Mouse (Mus musculus) lung, postnatal 25 days (tissue): Measurements from ENCODE around the gene Ptprcap.

Source experiments
- DNase-seq: peaks from one replicate; pipeline ENCODE4 v3.0.0; 2022; ENCODE audit warnings: low spot score

Gene Ptprcap

GRCm38 (mm10) chr19:4147782-4148490 lies 5.5 kb upstream of the Ptprcap start:
- DNase-seq: no peak

DNA sequence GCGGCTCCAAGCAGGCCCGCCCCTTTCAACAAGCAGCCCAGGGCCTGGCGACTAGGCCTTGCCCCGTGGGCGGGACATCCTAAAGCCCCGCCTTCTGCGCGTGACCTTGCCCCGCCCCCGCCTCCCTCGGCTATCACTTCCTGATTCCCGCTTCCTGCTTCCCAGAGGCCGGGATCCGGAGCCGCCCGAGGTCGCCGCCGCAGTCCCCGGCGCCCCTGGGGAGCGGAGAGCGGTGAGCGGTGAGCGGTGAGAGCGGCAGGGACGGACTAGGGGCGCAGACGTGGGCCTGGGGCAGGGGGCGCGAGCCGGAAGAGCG lies 5.0 kb upstream of the Ptprcap start, which contains the start of gene Coro1b:
TSS of gene Coro1b (plus strand) at position 129 of the 316 bp plus-strand sequence.
- peak; percentile 98 for DNase-seq

DNA sequence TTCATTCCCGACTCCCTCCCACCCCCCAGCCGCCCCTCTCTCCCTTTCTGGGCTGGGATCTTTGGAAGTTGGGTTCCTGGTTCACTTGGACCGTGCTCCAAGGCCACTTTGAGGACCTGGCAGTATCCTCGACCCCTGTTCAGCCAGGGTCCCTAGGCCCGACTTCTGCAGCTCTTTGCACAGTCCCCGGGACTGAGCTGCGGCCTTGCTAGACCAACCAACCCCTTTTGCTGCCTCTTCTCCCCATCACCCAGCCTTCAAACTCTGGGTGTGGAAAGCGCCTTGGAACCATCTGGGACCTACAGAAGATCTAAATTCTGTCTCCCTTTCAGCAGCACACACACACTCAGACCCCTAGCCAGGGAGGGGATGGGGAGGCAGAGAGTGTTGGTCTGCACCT lies 4.6 kb upstream of the Ptprcap start:
- no peak for DNase-seq

GRCm38 (mm10) chr19:4149283-4149682 lies 4.1 kb upstream of the Ptprcap start:
- DNase-seq: no peak

DNA sequence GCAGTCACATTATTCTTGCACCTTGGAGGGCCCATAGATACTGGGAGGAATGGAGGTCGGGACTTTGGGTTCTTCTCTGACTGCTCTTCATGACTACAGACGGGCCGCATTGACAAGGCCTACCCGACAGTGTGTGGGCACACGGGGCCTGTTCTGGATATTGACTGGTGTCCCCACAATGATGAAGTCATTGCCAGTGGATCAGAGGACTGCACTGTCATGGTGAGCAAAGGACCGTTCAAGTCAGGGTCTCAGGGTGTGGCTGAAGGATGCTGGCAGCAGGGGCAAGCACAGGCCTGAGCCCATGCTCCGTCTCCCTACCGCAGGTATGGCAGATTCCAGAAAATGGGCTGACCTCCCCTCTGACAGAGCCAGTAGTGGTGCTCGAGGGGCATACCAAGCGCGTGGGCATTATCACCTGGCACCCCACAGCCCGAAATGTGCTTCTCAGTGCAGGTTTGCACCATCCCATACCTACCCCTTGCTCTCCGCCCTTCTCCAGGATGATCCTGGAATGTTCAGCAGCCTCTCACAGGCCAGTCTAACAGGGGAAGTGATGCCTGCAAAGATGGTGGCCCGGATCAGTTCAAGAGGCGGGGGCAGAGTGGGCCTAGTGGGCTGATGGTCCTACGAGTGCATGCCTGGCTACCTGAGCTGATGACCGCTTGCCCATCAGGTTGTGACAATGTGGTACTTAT lies 3.5 kb upstream of the Ptprcap start:
- no peak for DNase-seq

DNA sequence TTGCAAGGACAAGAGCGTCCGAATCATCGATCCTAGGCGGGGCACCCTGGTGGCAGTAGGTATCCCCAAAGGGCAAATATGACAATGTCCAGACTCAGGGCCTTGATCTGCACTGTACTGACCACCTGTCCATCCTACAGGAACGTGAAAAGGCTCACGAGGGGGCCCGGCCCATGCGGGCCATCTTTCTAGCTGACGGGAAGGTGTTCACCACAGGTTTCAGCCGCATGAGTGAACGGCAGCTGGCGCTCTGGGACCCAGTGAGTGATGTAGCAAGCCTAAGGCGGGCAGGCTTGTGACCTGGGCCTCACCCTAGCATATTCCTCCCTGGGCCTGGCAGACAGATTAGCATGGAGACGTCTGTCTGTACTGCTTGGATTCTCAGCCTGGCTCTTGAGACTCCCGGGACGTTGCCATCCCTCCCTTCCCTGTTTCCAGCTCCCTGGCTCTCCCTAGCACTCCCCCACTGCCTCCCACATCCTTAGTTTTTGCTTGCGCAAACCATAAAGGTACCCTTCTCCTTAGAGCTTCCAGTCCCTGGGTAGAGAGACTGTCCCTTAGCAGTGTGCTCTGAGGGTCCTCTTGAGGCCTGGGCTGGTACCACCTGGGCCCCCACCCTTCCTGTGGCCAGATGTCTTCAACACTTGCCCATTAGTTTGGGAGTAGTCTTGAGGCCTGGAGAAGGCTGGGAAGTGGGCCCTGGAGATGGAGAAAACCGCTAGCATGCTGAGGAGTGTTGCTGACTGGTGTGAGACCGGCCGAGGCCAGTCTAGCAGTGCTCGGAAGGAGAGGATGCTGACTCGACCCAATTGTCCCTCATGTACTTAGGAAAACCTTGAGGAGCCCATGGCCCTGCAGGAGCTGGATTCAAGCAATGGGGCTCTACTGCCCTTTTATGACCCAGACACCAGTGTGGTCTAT lies 2.6 kb upstream of the Ptprcap start:
- no peak for DNase-seq

DNA sequence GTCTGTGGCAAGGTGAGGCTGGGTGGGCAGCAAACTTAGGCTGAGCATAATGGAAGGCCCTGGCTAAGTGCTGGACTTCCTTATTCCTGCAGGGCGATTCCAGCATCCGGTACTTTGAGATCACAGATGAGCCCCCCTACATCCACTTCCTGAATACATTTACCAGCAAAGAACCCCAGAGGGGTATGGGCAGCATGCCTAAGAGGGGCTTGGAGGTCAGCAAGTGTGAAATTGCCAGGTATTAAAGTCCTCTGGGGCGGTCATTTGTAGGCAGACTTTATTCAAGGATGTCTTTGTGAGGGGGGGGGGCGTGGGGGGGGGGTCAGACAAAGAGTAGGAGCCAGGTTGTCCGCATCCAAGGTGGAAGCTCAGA lies 1.9 kb upstream of the Ptprcap start:
- no peak for DNase-seq

DNA sequence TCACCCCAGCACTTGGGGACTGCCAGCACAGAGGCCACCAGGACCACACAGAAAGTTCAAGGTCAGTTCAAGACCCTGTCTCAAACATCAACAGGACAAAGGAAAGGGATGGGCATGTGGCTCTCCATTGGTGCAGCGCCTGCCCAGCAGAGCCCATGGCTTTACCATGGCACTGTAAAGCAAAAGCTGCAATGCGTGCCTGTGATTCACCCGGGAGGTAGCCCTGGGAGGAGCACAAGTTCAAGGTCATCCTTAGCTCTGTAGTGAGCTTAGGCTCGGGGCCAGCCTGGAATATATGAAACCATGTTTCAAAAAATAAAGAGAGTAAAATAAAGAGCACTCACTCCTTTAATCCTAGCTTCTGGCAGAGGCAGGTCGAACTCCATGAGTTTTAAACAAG lies 1.5 kb upstream of the Ptprcap start:
- DNase-seq: no peak

DNA sequence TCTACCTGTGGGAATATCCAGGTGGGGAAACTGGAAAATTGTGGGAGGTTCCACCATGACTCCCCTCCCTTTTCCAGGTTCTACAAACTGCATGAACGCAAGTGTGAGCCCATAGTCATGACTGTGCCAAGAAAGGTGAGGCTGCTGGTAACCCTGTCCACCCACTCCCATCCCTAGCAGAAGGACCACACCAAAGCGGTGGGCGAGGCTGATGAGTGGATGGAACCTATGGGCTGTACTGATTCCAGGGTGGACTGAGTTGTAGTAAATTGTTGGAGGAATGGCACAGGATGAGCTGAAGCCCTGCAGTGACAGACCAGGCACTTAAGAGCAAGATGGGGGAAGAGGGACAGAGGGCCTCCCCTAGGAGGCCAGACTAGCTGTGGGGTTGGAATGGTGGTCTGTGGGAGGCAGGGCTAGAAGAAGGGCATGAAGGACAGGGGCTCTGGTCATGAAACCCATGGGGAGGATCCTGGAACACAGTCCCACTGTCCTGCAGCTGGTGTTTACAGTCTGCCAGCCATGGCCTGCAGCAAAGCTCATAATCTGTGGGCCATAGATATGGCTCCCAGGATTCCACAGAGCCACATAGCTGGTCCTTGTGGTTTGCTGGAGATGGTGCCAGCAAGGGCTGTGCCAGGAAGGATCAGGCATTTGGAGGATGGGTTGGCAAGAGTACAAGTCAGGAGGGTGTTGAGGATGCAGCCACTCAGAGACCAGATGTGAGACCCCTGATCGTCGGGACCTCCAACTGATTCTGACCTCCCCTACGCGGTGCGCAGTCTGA lies 766 bp upstream of the Ptprcap start:
- DNase-seq: no peak

DNA sequence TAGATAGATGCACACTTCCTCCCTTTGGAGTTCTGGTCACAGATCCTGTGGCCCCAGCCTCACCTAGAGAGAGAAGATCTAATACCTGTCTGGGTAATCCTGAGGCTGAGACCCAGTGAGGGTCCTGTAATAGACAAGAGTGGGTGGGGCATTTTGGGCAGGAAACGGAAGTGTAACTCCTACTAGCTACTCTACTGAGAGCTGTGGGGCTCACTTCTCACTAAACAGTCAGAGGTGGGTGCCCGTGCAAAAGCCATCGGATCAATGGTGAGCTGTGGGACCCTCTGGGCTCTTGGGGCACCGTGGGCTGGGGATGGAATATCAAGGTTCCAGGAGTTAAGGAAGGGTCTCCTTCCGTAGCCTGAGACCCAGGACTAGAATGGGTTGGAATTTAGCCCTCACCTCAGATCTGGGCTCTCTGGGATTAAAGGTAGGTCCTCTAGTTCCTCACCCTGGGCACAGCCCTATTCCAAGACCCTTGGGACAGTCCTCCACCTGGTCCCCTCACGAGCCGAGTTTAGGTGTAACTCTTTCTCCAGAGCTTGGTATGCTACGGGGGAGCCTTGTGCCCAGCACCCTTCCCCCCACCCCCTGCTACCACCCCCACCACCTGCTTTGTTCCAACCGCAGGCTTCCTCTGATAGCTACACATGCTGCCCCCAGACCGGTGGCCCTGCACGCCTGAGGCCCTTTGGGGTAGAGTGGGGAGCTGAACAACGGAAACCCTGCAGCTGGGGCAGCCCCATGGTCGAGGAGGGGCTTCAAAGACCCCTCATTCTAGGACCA lies 1.2 kb downstream of the Ptprcap start:
- DNase-seq: no peak

DNA sequence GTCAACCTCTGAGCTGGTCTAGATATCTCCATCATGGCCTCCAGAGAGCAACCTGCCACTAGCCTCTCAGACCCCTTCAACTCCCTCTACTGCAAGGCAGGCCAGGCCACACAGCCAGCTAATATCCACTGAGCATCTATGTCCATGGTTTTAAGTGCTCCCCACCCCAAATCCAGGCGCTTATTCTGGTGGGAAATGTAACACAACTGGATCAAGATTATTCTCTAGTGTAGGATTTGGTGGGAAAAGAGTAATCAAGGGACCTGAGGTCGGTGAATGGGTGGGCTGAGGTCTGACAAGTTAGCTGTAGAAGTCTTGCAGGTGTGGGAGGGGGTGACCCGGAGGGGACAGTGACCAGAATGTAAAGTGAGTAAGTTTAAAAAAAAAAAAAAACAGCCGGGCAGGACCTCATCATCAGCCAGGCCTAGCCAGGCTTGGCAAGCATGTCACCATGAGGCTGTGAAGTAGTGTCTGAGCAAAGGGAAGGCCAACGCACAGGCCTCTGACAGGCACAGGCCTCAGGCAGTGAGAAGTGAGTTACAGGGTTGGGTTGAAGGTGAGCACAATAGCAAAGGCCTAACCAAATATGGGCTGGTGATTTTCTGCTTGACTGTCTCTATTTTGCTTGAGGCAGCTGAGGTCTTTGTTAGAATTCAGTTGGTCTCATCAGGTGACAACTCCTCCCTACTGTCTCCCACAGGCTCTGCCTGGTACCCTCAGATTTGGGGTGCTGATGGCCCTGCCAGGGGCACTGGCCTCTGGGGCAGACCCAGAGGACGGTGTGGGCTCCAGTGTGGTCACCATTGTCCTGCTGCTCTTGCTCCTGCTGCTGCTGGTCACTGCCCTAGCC lies 2.0 kb downstream of the Ptprcap start:
- no peak for DNase-seq

- DNase-seq: no peak
These were observed 2.7 kb downstream of the Ptprcap start for GRCm38 (mm10) chr19:4156073-4156579.

DNA sequence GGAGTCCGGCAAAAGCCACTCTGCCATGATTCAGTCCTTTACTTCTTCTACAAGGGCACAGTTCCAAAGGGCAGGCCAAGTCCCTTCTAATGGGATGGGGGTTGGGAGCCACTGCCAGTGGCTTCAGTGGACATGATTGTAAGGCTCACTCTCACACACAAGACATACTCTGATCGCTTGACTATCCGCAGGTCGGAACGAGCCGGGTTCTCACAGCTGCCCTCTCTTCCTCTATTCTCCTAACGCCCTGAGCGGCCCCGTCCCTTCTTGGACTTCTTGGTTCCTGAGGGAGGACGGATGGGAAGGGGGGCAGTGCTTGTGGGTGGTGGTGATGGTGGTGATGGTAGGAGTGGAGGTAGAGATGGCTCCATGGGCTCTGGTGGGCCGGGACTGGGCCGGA lies 3.4 kb downstream of the Ptprcap start:
- no peak for DNase-seq

- no peak for DNase-seq
These were observed 5.6 kb downstream of the Ptprcap start for GRCm38 (mm10) chr19:4159049-4159448.

DNA sequence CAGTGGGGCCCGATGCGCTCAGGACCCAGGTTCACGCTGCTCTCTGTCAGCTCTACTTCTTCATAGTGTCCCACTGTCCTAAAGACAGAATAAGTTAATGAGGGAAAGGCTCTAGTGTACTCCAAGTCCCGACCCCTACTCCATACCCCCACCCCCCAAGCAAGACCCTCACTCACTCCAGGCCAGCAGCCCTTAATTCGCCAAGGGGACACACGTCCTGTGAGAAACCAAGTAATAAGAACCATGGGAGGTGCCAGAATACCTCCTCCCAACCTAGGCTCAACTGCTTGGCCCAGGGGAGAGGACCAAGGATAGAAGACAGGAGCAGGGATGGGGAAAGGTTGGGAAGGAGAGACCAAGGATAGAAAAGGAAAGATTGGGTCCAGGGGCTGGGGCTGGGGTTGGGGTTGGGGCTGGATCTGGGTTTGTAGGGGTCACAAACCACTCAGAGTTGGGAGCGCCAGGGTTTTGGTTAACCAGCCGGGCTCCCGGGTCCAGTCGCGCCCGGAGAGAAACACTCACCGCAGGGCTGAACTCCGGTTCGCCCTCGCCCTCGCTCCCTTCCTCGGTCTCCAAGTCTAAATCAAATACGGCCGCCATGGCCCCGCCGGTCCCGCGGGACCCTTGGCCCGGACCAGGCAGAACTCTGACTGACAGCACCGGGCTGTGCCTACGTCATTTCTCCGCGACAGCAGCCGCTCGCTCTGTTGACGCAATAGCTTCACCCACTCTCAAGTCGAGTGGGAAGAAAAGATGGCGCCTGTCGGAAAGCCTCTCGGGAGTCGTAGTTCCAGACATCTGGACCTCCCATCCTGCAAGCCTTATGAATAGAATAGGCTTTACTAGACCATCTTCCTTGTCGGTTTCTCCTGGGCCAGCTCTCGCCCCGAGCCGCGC lies 9.5 kb downstream of the Ptprcap start, which contains the start of gene Rps6kb2:
TSS of gene Rps6kb2 (minus strand) at position 709 of the 897 bp plus-strand sequence.
- peak; percentile 98 for DNase-seq

DNA sequence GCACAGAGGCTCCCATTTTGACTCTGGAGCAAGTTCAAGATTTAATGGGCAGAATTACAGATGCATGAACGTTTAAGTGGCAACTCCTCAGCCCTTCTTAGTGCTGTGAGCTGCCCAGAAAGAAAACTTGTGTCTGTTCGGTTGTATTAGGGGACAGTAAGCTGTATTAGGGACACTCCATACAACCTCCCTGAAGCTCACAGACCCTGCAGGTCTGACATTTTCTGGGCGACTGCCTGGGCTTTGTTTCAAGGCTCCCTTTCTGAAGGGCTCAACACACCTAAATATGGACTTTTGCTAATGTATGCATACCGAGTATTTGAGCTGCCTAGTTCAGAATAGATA lies 10.1 kb downstream of the Ptprcap start:
- no peak for DNase-seq

DNA sequence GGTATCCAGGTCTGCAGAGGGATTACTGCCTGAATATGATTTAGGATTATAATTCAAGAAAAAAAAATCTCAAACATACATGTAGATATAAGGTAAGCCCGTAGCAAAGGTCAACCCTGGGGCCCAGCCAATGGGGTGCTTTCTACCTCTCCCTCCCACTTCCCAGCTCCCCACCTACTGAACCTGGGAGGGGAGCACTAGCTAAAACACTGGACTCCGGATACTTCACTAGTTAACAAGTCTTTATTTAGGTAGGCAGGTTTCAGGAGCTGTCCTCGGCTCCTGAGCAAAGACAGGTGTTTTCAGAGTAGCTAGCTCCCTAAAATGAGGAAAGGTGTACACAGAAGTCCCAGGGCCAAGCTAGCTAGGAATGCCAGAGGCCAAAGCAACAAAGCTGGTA lies 10.7 kb downstream of the Ptprcap start:
- no peak for DNase-seq

- DNase-seq: no peak
These were observed 11.3 kb downstream of the Ptprcap start for GRCm38 (mm10) chr19:4164721-4165120.
